Comparison of ENCODE assay signal across 16 mouse cellular contexts in genomic region chr3:60819684-60820281, GRCm38 (mm10).
DNase-seq lines count a peak whose midpoint lies in the region; ATAC-seq and TF ChIP-seq lines count a peak whose summit lies in the region.
"Had no signal": no experiment of that assay in that cellular context is flagged by ENCODE, and none has a peak within 500 bp of the region (broad histone marks: within the 10 kb centered on the region; RNA-seq: fewer than 3 reads in every experiment).

No protein-coding gene starts in this region.

- peak; percentile 68 for ATAC-seq in lung, embryonic 14.5 days (ENCODE audit: insufficient read depth)
- ATAC-seq in liver, embryonic 12.5 days = peak; percentile 93
- peak; percentile 60; the same call in 1 of the 2 replicates for ATAC-seq in stomach, embryonic 16.5 days (ENCODE audit: insufficient read depth, low FRiP score)
- no peak for ATAC-seq in kidney, embryonic 16.5 days (ENCODE audit: low FRiP score, low TSS enrichment)
- ATAC-seq: hindbrain, embryonic 16.5 days had no signal

- WGBS in lung, embryonic 14.5 days = 41% methylated on average over 4 of the region's 4 CpGs
- 13% methylated on average over 4 of the region's 4 CpGs for whole genome bisulfite sequencing in liver, embryonic 12.5 days (ENCODE audit: insufficient replicate concordance)
- WGBS in stomach, embryonic 16.5 days = 49% methylated on average over 4 of the region's 4 CpGs
- WGBS in kidney, embryonic 16.5 days = 63% methylated on average over 4 of the region's 4 CpGs

- no peak for DNase-seq in lung, embryonic 14.5 days
- no peak for DNase-seq in lung, postnatal 14 days
- DNase-seq in c-Kit-positive CD71-positive TER-119-negative erythroid progenitor cells, embryonic 14.5 days (ENCODE audit: low read depth) = peak; percentile 89
- no peak for DNase-seq in right cerebral cortex, postnatal 36 days (ENCODE audit: low spot score in 2 of 2)
- DNase-seq in urinary bladder, postnatal 36 days (ENCODE audit: low spot score in 2 of 2) = no peak
- DNase-seq: heart, adult 11 months; layer of hippocampus, postnatal 36 days; lung, adult 18-20 months; midbrain, embryonic 14.5 days; right cerebral cortex, postnatal 4 days; thymus, postnatal 36 days had no signal

- no peaks in the 10 kb centered on the region for H3K9me3 ChIP-seq in lung, embryonic 14.5 days (ENCODE audit: low read depth, low read length)
- H3K9me3 ChIP-seq in liver, embryonic 12.5 days (replicated peaks) = no peaks in the 10 kb centered on the region
- H3K9me3 ChIP-seq in stomach, embryonic 16.5 days (replicated peaks; ENCODE audit: control insufficient read depth, low read length) = no peaks in the 10 kb centered on the region
- no peaks in the 10 kb centered on the region for H3K9me3 ChIP-seq in kidney, embryonic 16.5 days (ENCODE audit: low read length)
- H3K9me3 ChIP-seq: forebrain, embryonic 12.5 days had no signal

- H3K4me2 ChIP-seq in lung, embryonic 14.5 days = no peak overlapping the region
- peak overlapping the region; percentile 62 for H3K4me2 ChIP-seq in liver, embryonic 12.5 days
- H3K4me2 ChIP-seq in stomach, embryonic 16.5 days (ENCODE audit: low read depth, low read length) = no peak overlapping the region
- no peak overlapping the region for H3K4me2 ChIP-seq in kidney, embryonic 16.5 days (replicated peaks; ENCODE audit: low read depth, low read length)
- H3K4me2 ChIP-seq: forebrain, embryonic 12.5 days had no signal

- H3K27me3 ChIP-seq in lung, embryonic 14.5 days (ENCODE audit: insufficient read depth, low read length) = no peaks in the 10 kb centered on the region
- no peaks in the 10 kb centered on the region for H3K27me3 ChIP-seq in liver, embryonic 12.5 days (replicated peaks)
- H3K27me3 ChIP-seq in stomach, embryonic 16.5 days (ENCODE audit: control insufficient read depth, insufficient read depth, low read length) = no peaks in the 10 kb centered on the region
- H3K27me3 ChIP-seq in kidney, embryonic 16.5 days (ENCODE audit: insufficient read depth, low read length) = no peaks in the 10 kb centered on the region
- H3K27me3 ChIP-seq: forebrain, embryonic 12.5 days had no signal

- H3K9ac ChIP-seq in lung, embryonic 14.5 days = no peak overlapping the region
- H3K9ac ChIP-seq in liver, embryonic 12.5 days = peak overlapping the region; percentile 66
- H3K9ac ChIP-seq in stomach, embryonic 16.5 days (ENCODE audit: low read length) = no peak overlapping the region
- H3K9ac ChIP-seq in kidney, embryonic 16.5 days (replicated peaks; ENCODE audit: low read length) = no peak overlapping the region
- H3K9ac ChIP-seq: forebrain, embryonic 12.5 days had no signal

- no peaks in the 10 kb centered on the region for H3K36me3 ChIP-seq in lung, embryonic 14.5 days (ENCODE audit: insufficient read depth)
- H3K36me3 ChIP-seq in liver, embryonic 12.5 days = no peaks in the 10 kb centered on the region
- no peaks in the 10 kb centered on the region for H3K36me3 ChIP-seq in stomach, embryonic 16.5 days (ENCODE audit: control insufficient read depth, insufficient read depth, low read length)
- H3K36me3 ChIP-seq in kidney, embryonic 16.5 days (ENCODE audit: insufficient read depth, low read length) = no peaks in the 10 kb centered on the region
- H3K36me3 ChIP-seq: forebrain, embryonic 12.5 days had no signal

- no peak overlapping the region for H3K4me3 ChIP-seq in lung, embryonic 14.5 days (ENCODE audit: low read depth, low read length)
- H3K4me3 ChIP-seq in liver, embryonic 12.5 days = peak overlapping the region; percentile 26; the same call in 1 of the 2 replicates
- no peak overlapping the region for H3K4me3 ChIP-seq in stomach, embryonic 16.5 days (replicated peaks; ENCODE audit: low read length)
- no peak overlapping the region for H3K4me3 ChIP-seq in kidney, embryonic 16.5 days (ENCODE audit: low read length)
- H3K4me3 ChIP-seq: forebrain, embryonic 12.5 days had no signal

- no peak overlapping the region for H3K27ac ChIP-seq in lung, embryonic 14.5 days (ENCODE audit: low read depth)
- peak overlapping the region; percentile 96 for H3K27ac ChIP-seq in liver, embryonic 12.5 days
- H3K27ac ChIP-seq in stomach, embryonic 16.5 days (ENCODE audit: low read length) = no peak overlapping the region
- H3K27ac ChIP-seq in kidney, embryonic 16.5 days (ENCODE audit: low read length) = no peak overlapping the region
- H3K27ac ChIP-seq: forebrain, embryonic 12.5 days had no signal

- no peaks in the 10 kb centered on the region for H3K4me1 ChIP-seq in lung, embryonic 14.5 days (ENCODE audit: insufficient read depth)
- H3K4me1 ChIP-seq in liver, embryonic 12.5 days = peaks cover 76% of the 10 kb centered on the region
- no peaks in the 10 kb centered on the region for H3K4me1 ChIP-seq in stomach, embryonic 16.5 days (ENCODE audit: control insufficient read depth, insufficient read depth, low read length)
- no peaks in the 10 kb centered on the region for H3K4me1 ChIP-seq in kidney, embryonic 16.5 days (ENCODE audit: insufficient read depth, low read length)
- H3K4me1 ChIP-seq: forebrain, embryonic 12.5 days had no signal

- TF ChIP-seq CTCF in lung, embryonic 14.5 days (IDR thresholded peaks at IDR 0.05; ENCODE audit: low read depth) = no peak
